Mouse (Mus musculus) splenic B cell, adult 2 months (primary cell): ENCODE results near the gene Dock4.

Source experiments
- DNase-seq: peaks from one replicate; pipeline ENCODE4 v3.0.0-alpha.2; 2011; ENCODE audit warnings: low read depth, low spot score
- H3K27me3 ChIP-seq: 2 replicates; pipeline ENCODE4 v1.6.1; 2012; ENCODE audit warnings: mild to moderate bottlenecking, low read length, moderate library complexity, mixed read lengths; ENCODE audit not compliant: control insufficient read depth, poor library complexity, insufficient read depth, severe bottlenecking
- H3K36me3 ChIP-seq: 2 replicates; pipeline ENCODE4 v1.6.1; 2012; ENCODE audit warnings: mild to moderate bottlenecking, low read length, moderate library complexity, mixed read lengths; ENCODE audit not compliant: control insufficient read depth, poor library complexity, insufficient read depth, severe bottlenecking

Gene Dock4

GRCm38 (mm10) chr12:40553929-40554328, 108.2 kb downstream of the Dock4 start:
- Histone ChIP-seq H3K27me3 (no peaks in the 10 kb centered on the region), H3K36me3 (no peaks in the 10 kb centered on the region)
- DNase-seq: no peak

DNA sequence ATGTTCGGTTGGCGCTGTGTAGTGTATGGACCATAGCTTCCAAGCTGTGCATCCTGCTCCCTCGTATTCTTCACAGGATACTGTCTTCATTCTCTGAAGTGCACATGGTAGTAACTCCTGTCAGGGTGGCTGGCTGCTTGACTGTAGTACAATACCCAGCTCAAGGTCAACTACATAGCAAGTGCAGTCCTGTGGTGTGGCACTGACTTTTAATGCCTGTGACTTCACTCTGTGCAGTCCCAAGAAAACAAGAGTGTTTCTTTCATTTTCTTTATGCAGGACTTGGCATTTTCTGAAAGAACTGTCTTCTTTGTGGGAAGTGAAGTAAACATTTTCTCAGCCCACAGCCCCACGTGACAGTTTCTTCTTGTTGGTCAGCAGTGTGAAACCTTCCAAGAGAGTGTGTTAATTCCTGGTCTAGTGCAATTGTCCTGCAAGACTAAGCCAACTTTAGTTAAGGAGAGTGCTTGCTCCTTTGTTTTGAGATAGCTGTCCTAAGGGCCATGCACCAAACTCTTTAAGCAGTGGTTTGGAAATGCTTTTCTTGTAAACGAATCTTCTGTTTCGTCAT, 109.3 kb downstream of the Dock4 start:
- no peak for DNase-seq
- no peaks in the 10 kb centered on the region for H3K36me3 ChIP-seq

GRCm38 (mm10) chr12:40558600-40558999, 112.8 kb downstream of the Dock4 start:
- DNase-seq: no peak
- Histone ChIP-seq H3K36me3 (no peaks in the 10 kb centered on the region), H3K27me3 (no peaks in the 10 kb centered on the region)

More for the DNA sequence above, 109.3 kb downstream of the Dock4 start:
- H3K27me3 ChIP-seq: no peaks in the 10 kb centered on the region

- Histone ChIP-seq H3K36me3 (no peaks in the 10 kb centered on the region), H3K27me3 (no peaks in the 10 kb centered on the region)
- peak; percentile 11 for DNase-seq
These were observed 113.4 kb downstream of the Dock4 start for GRCm38 (mm10) chr12:40559103-40559502.

DNA sequence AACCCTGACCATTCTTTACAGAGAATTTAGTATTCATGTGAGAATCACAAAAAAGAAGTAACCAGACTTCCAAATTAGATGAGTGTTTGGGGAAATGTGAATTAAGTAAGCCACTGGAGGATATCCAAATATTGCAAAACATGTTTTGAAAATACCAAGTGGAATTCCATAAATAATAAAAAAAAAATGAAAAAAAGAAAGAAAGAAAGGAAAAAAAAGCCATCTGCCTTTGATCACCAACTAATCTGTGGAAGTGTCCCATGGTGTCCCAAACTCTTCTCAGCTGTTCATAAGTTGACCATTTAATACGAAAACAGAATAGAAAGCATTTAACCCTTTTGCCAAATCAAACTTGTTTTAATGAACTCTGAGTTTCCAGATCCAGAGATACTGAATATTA, 118.0 kb downstream of the Dock4 start:
- no peaks in the 10 kb centered on the region for H3K27me3 ChIP-seq
- DNase-seq: no peak

DNA sequence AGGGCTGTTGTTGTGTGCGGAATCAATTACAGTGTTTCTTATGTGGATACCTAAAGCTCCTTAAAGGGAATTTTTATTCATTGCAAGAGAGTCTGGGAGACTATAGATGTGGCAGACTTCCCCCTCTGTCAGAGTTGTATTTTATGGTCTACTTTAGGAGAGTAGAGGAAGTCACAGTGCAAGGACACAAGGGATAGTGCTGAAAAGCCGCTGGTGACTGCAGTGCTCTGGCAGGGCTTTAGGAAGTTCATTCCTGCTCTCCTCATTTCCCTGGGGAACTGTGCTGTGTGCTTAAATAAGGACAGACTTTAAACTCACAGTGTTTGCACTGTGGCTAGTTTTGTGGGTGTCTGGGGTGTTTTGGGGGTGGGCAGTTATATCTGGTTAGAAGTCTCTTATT, 118.5 kb downstream of the Dock4 start:
- no peak for DNase-seq
- no peaks in the 10 kb centered on the region for H3K36me3 ChIP-seq
- no peaks in the 10 kb centered on the region for H3K27me3 ChIP-seq

More for the DNA sequence above, 118.0 kb downstream of the Dock4 start:
- no peaks in the 10 kb centered on the region for H3K36me3 ChIP-seq

- no peak for DNase-seq
- no peaks in the 10 kb centered on the region for H3K36me3 ChIP-seq
These were observed 122.7 kb downstream of the Dock4 start for GRCm38 (mm10) chr12:40568365-40568885.

DNA sequence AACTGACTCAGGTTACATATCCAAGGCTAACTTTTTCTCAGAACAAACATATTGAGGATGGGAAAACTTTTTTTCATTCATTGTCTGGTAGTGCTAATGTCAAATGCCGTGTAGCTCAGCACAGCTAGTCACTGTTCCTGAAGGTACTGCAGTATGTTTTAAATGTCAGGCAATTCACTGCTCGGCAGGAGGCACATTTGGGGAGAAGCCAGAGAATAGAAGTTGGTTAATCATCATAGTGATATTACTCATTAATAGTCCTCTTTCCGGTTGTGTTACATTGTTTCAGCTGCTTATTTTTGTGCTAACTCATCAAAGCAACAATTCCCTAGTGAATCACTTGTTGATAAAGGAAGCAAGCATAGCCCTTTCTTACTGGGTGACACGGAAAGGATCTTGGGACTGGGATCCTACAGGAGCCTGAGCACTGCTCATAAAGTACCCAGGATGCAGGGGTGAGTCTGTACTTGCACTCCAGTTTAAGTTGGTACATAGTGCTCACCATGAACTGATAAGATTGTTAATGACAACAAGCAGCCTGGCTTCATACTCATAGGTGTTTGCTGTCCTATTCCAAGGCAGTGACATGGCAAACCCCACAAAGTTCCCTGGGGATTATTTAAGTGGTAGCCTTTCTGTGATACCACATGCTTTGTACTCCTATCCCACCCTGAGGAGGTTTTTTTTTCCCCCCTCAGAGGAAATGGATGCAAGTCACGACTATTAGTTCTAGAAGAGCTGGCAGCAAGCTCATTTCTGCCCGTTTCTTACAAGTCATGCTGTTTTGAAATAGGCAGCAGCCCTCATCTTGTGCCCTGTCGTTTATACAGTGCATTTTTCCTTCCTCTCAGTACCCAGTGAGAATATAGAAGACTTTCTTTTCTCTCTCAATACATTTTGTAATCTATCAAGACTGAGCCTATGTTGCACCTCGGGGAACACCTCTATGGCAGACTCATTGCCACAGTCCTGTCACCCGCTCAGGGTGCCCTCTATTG, 123.5 kb downstream of the Dock4 start:
- DNase-seq: no peak
- Histone ChIP-seq H3K36me3 (no peaks in the 10 kb centered on the region), H3K27me3 (no peaks in the 10 kb centered on the region)

More at GRCm38 (mm10) chr12:40568365-40568885, 122.7 kb downstream of the Dock4 start:
- no peaks in the 10 kb centered on the region for H3K27me3 ChIP-seq

DNA sequence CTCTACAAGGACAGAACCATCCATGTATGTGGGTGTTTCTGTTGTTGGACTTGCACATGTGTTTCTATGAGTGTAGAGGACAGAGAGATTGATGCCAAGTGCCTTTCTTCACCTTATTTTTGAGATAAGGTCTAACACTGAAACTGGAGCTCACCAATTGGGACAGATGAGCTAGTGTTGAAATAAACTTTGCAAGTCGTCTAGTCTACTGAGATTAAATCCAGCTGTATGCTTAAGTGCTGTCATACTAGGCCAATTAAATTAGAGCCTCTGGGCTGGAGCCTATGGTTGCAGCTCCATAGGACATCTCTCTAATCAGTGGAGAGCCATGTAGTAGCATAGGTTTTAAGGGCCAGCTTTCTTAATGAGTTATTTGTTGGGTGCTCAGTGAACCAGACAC, 124.5 kb downstream of the Dock4 start:
- DNase-seq: no peak
- no peaks in the 10 kb centered on the region for H3K36me3 ChIP-seq
- no peaks in the 10 kb centered on the region for H3K27me3 ChIP-seq

DNA sequence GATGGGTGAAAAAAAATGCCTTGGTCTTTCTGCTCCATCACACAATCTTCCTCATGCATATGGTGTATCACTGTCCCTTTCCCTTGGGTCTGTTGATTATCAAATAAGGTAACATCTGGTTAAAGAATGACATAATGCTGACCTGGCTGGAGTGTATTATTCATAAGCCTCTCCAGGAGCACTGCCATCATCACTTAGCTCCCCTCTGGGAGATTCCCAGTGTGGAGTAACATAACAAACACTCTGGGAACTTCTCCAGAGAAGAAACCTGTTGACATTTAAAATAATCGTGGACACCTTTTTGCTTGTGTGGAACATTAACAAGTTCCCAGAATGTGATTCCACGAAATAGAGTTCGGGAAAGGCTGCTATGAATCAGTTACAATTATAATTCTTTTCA, 128.3 kb downstream of the Dock4 start:
- Histone ChIP-seq H3K27me3 (no peaks in the 10 kb centered on the region), H3K36me3 (no peaks in the 10 kb centered on the region)
- no peak for DNase-seq

DNA sequence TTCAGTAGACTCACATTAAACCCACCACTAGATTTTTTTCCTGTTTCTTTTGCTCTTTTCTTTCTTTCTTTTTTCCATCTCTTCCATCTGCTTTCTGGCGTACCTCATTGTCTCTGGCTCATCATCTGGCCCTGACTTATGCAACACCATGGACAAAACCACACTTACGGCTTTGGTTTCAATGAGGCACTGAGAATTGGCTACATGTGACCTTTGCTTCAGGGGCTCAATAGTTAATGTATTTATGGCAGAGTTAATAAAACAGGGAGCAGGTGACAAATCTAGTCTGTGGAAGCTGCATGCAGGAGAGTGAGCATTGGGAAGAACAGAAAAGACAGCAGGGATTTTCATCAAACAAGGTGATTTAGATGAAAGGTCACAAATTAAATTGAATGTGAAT, 131.0 kb downstream of the Dock4 start:
- H3K36me3 ChIP-seq: no peaks in the 10 kb centered on the region
- no peaks in the 10 kb centered on the region for H3K27me3 ChIP-seq
- DNase-seq: no peak

DNA sequence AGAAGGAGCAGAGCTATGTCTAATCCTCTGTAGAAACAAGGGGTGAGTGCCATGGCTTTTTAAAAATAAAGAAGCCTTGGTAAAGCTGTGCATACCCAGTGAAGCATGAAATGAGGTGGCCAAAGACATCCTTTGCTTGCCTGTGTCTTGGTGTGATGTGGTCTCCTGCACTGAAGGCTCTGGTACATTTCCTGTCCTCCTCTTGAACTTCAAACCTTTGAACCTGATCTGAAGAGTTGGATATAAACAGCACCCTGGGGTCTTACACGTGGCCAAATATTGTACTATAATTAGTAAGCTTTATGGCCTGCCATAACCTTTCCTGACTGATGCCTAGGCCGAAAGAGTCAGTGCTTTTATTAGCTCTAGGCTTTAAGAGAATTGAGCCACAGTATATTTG, 134.6 kb downstream of the Dock4 start:
- no peak for DNase-seq
- Histone ChIP-seq H3K36me3 (no peaks in the 10 kb centered on the region), H3K27me3 (no peaks in the 10 kb centered on the region)

DNA sequence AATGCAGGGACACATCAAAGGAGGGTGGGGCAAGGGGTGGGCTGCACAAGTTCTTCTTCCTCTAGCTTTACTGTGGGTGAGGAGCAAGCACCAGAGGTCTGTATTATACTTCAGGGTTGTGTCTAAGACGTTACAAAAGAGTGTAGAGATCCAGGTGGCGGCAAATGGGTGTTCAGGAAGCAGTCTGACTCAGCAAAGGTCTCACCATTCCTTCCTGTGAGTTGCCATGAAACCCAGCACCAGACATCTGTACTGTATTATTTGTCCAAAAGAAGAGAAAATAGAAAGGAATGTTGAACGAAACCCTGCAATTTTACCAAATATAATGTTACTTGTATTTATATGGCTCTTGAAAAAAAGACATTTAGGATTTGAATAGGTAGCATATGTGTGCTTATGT, 135.3 kb downstream of the Dock4 start:
- H3K36me3 ChIP-seq: no peaks in the 10 kb centered on the region
- DNase-seq: no peak
- H3K27me3 ChIP-seq: no peaks in the 10 kb centered on the region

GRCm38 (mm10) chr12:40582059-40582458, 136.3 kb downstream of the Dock4 start:
- Histone ChIP-seq H3K36me3 (no peaks in the 10 kb centered on the region), H3K27me3 (no peaks in the 10 kb centered on the region)
- no peak for DNase-seq
